Mouse (Mus musculus): ENCODE data around the gene Chst11. TPM values are rescaled to one million over a fixed set of nuclear protein-coding genes. Genes with fewer than 3 reads are reported as not detected.
A peak's percentile ranks its signal among the peaks of the same experiment; 100 is the strongest.

Gene Chst11
- polyA plus RNA-seq, 1 experiment from 2014 or later: 3.7 TPM

DNA sequence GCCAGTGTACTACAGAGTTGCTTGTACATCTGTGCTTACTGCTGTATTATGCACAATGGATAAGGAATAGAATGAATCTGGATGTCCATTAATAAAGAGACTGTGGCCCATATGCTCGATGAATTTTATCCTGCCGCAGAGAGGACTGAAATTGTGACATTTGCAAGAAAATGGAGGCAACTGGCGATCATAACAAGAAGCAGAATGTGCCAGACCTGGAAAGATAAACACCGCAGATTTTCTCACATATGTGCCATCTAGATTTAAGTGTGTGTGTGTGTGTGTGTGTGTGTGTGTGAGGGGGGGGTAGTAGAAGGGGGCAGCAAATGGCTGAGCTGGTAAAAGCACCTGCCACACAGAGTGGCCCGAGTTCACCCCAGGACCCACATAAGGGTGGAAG, 79.5 kb downstream of the Chst11 start:
- Histone ChIP-seq H3K9me3 (no peaks in the 10 kb centered on the region), H3K4me3 (no peak overlapping the region), H3K9ac (no peak overlapping the region), H3K4me1 (peaks cover 22% of the 10 kb centered on the region), H3K4me2 (no peak overlapping the region), H3K27me3 (no peaks in the 10 kb centered on the region), H3K36me3 (no peaks in the 10 kb centered on the region), H3K27ac (no peak overlapping the region)
- WGBS: 88% methylated on average over 5 of the region's 5 CpGs
- no peak for ATAC-seq (ENCODE audit: insufficient number of reproducible peaks, low FRiP score, low TSS enrichment, low read depth)

DNA sequence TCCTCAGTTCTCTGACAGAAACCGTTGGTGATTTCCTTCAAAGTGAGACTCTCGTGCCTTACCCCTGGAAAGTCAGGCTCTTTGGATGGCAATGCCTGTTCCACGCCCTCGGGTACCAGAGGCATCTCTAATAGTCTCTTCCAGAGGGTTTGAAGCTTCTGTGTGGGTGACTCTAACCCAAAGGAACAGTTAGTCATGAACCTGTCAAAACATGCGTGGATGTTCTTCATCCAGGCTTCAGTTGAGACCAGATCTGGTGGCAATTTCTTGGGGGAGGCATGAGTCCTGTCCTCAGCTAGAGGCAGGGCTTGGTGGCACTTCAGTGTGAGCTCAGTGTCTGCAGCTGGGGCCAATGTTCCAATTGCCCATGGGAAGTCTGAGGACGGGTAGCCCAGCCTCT, 80.9 kb downstream of the Chst11 start:
- WGBS: 67% methylated on average over 6 of the region's 6 CpGs
- no peaks in the 10 kb centered on the region for H3K9me3 ChIP-seq
- H3K36me3 ChIP-seq: no peaks in the 10 kb centered on the region
- H3K4me2 ChIP-seq: no peak overlapping the region
- peaks cover 13% of the 10 kb centered on the region for H3K4me1 ChIP-seq
- H3K9ac ChIP-seq: no peak overlapping the region
- H3K27me3 ChIP-seq: no peaks in the 10 kb centered on the region
- no peak overlapping the region for H3K27ac ChIP-seq
- no peak overlapping the region for H3K4me3 ChIP-seq
- ATAC-seq (ENCODE audit: insufficient number of reproducible peaks, low FRiP score, low TSS enrichment, low read depth): no peak

DNA sequence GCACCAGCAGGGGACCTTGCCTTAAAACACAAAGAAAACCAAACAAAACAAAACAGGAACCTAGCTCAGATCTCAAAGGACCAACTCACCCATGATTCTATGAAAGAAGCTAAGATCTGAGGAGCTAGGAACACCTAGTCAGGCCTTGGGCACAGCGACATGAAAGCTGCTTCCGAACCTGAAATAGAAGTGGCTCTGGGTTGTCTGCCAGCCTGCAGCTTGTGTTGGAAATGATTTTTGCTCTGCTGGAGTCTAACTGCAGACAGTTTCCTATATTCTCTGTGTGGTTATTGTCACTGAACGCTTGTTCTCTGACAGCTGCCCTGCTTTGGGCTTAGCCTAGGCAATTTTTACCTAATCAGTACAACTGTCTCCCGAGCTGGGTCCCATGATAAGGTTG, 82.0 kb downstream of the Chst11 start:
- Histone ChIP-seq H3K4me1 (peaks cover 12% of the 10 kb centered on the region), H3K36me3 (no peaks in the 10 kb centered on the region), H3K4me2 (no peak overlapping the region), H3K9ac (no peak overlapping the region), H3K9me3 (no peaks in the 10 kb centered on the region), H3K27me3 (no peaks in the 10 kb centered on the region), H3K27ac (no peak overlapping the region), H3K4me3 (no peak overlapping the region)
- ATAC-seq (ENCODE audit: insufficient number of reproducible peaks, low FRiP score, low TSS enrichment, low read depth): no peak
- WGBS: 82% methylated on average over 4 of the region's 4 CpGs

- Histone ChIP-seq H3K36me3 (no peaks in the 10 kb centered on the region), H3K27ac (no peak overlapping the region), H3K4me3 (no peak overlapping the region), H3K9ac (no peak overlapping the region), H3K4me1 (peaks cover 6% of the 10 kb centered on the region), H3K27me3 (no peaks in the 10 kb centered on the region), H3K9me3 (no peaks in the 10 kb centered on the region), H3K4me2 (no peak overlapping the region)
- WGBS: 87% methylated on average over 8 of the region's 8 CpGs
- ATAC-seq (ENCODE audit: insufficient number of reproducible peaks, low FRiP score, low TSS enrichment, low read depth): no peak
Measured at GRCm38 (mm10) chr10:83068466-83068865, 83.2 kb downstream of the Chst11 start.

- H3K4me3 ChIP-seq: no peak overlapping the region
- H3K36me3 ChIP-seq: no peaks in the 10 kb centered on the region
- H3K4me1 ChIP-seq: peaks cover 6% of the 10 kb centered on the region
- no peak overlapping the region for H3K9ac ChIP-seq
- no peaks in the 10 kb centered on the region for H3K9me3 ChIP-seq
- no peak overlapping the region for H3K27ac ChIP-seq
- 19% methylated on average over 5 of the region's 5 CpGs for WGBS
- ATAC-seq (ENCODE audit: insufficient number of reproducible peaks, low FRiP score, low TSS enrichment, low read depth): no peak
- H3K4me2 ChIP-seq: no peak overlapping the region
- H3K27me3 ChIP-seq: no peaks in the 10 kb centered on the region
Measured at GRCm38 (mm10) chr10:83069791-83070190, 84.5 kb downstream of the Chst11 start.

- H3K27ac ChIP-seq: no peak overlapping the region
- H3K4me1 ChIP-seq: peaks cover 7% of the 10 kb centered on the region
- H3K4me2 ChIP-seq: no peak overlapping the region
- no peaks in the 10 kb centered on the region for H3K9me3 ChIP-seq
- WGBS: 65% methylated on average over 19 of the region's 19 CpGs
- H3K36me3 ChIP-seq: no peaks in the 10 kb centered on the region
- ATAC-seq (ENCODE audit: insufficient number of reproducible peaks, low FRiP score, low TSS enrichment, low read depth): no peak
- no peak overlapping the region for H3K9ac ChIP-seq
- no peaks in the 10 kb centered on the region for H3K27me3 ChIP-seq
- no peak overlapping the region for H3K4me3 ChIP-seq
Measured at GRCm38 (mm10) chr10:83071785-83072580, 86.7 kb downstream of the Chst11 start.

- WGBS: 66% methylated on average over 7 of the region's 7 CpGs
- H3K36me3 ChIP-seq: no peaks in the 10 kb centered on the region
- no peak overlapping the region for H3K4me3 ChIP-seq
- H3K9ac ChIP-seq: no peak overlapping the region
- H3K4me2 ChIP-seq: no peak overlapping the region
- H3K27me3 ChIP-seq: no peaks in the 10 kb centered on the region
- no peaks in the 10 kb centered on the region for H3K9me3 ChIP-seq
- H3K27ac ChIP-seq: no peak overlapping the region
- ATAC-seq (ENCODE audit: insufficient number of reproducible peaks, low FRiP score, low TSS enrichment, low read depth): no peak
- peaks cover 11% of the 10 kb centered on the region for H3K4me1 ChIP-seq
Measured at GRCm38 (mm10) chr10:83073119-83073518, 87.8 kb downstream of the Chst11 start.

DNA sequence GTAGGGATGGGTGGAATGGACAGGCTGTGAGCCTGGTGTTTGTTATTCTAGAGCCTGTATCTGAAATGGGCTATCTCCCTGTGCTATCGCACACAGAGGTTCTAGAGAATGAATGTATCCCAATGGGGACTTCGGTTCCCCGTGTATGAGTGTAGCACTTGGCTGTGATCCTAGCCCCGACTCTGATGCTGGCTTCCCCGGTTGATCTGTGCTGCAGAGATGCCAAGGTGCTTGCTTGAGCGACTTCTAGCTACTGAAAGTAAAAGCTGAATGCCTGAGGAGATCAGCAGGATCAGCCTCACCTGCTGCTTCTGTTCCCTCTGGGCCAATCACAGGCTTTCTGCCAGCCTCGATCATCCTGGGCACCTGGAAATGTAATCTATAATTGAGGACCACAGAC, 91.5 kb downstream of the Chst11 start:
- no peak overlapping the region for H3K4me2 ChIP-seq
- no peaks in the 10 kb centered on the region for H3K9me3 ChIP-seq
- H3K9ac ChIP-seq: no peak overlapping the region
- H3K27me3 ChIP-seq: no peaks in the 10 kb centered on the region
- H3K27ac ChIP-seq: no peak overlapping the region
- 70% methylated on average over 7 of the region's 7 CpGs for WGBS
- no peaks in the 10 kb centered on the region for H3K36me3 ChIP-seq
- no peak overlapping the region for H3K4me3 ChIP-seq
- no peak for ATAC-seq (ENCODE audit: insufficient number of reproducible peaks, low FRiP score, low TSS enrichment, low read depth)
- peaks cover 22% of the 10 kb centered on the region for H3K4me1 ChIP-seq

GRCm38 (mm10) chr10:83078723-83079122, 93.4 kb downstream of the Chst11 start:
- no peak overlapping the region for H3K4me2 ChIP-seq
- WGBS: 84% methylated on average over 8 of the region's 8 CpGs
- H3K9me3 ChIP-seq: no peaks in the 10 kb centered on the region
- peaks cover 39% of the 10 kb centered on the region for H3K4me1 ChIP-seq
- H3K27me3 ChIP-seq: no peaks in the 10 kb centered on the region
- H3K9ac ChIP-seq: no peak overlapping the region
- no peak overlapping the region for H3K27ac ChIP-seq
- no peak overlapping the region for H3K4me3 ChIP-seq
- ATAC-seq (ENCODE audit: insufficient number of reproducible peaks, low FRiP score, low TSS enrichment, low read depth): no peak
- H3K36me3 ChIP-seq: no peaks in the 10 kb centered on the region

- Histone ChIP-seq H3K27me3 (no peaks in the 10 kb centered on the region), H3K4me2 (no peak overlapping the region), H3K4me1 (peaks cover 45% of the 10 kb centered on the region), H3K27ac (no peak overlapping the region), H3K9ac (no peak overlapping the region), H3K4me3 (no peak overlapping the region), H3K9me3 (no peaks in the 10 kb centered on the region), H3K36me3 (no peaks in the 10 kb centered on the region)
- WGBS: 75% methylated on average over 13 of the region's 13 CpGs
- ATAC-seq (ENCODE audit: insufficient number of reproducible peaks, low FRiP score, low TSS enrichment, low read depth): 0 out of 2 replicates have a peak, but pooled peaks have one; percentile 13
Measured at GRCm38 (mm10) chr10:83079755-83080154, 94.5 kb downstream of the Chst11 start.

DNA sequence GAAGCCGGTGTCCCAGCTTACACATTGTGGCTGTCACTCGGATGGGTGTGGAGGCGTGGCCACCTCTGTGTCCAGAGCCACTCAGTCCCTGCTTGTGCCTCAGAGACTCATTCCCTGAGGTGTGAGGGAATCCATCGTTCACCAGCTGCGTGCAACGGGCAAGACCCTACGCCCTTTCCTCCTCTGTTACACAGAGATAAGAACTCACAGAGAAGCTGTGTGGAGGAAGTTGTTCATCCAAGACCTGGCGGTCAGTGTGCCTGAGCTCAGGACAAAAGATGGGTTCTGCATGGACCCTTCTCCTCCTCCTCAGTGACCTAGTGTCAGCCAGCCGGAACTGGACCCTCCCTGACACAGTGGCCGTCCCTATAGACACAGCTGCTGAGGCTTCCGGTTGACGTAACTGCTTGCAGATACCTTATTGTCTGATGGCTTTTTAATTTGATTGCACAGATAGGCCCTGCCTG, 95.0 kb downstream of the Chst11 start:
- H3K4me2 ChIP-seq: no peak overlapping the region
- H3K9me3 ChIP-seq: no peaks in the 10 kb centered on the region
- ATAC-seq (ENCODE audit: insufficient number of reproducible peaks, low FRiP score, low TSS enrichment, low read depth): no peak

GRCm38 (mm10) chr10:83080930-83081329, 95.6 kb downstream of the Chst11 start:
- Histone ChIP-seq H3K9me3 (no peaks in the 10 kb centered on the region), H3K4me2 (no peak overlapping the region), H3K9ac (no peak overlapping the region), H3K4me3 (no peak overlapping the region), H3K27me3 (no peaks in the 10 kb centered on the region), H3K36me3 (no peaks in the 10 kb centered on the region), H3K27ac (no peak overlapping the region), H3K4me1 (peaks cover 46% of the 10 kb centered on the region)
- 29% methylated on average over 10 of the region's 10 CpGs for WGBS
- ATAC-seq (ENCODE audit: insufficient number of reproducible peaks, low FRiP score, low TSS enrichment, low read depth): no peak

More for the DNA sequence above, 95.0 kb downstream of the Chst11 start:
- Histone ChIP-seq H3K27me3 (no peaks in the 10 kb centered on the region), H3K9ac (no peak overlapping the region), H3K4me1 (peaks cover 45% of the 10 kb centered on the region), H3K27ac (no peak overlapping the region), H3K4me3 (no peak overlapping the region), H3K36me3 (no peaks in the 10 kb centered on the region)
- 63% methylated on average over 12 of the region's 12 CpGs for WGBS

Data from limb, embryonic 15.5 days (tissue).